Mouse (Mus musculus) layer of hippocampus, adult 2 months (tissue): ENCODE measurements around the gene Gpc6. TPM values are rescaled to one million over a fixed set of nuclear protein-coding genes. Genes with fewer than 3 reads are reported as not detected.

Experiments
- DNase-seq, 2 experiments: peaks; one replicate each; pipeline ENCODE4 v3.0.0; 2022; ENCODE audit warnings: low spot score in 2 of 2
- H3K27ac ChIP-seq: fragments of 200-600 bp; 2 replicates; pipeline ENCODE4 v1.8.1; 2022
- H3K4me3 ChIP-seq: fragments of 200-600 bp; 2 replicates; pipeline ENCODE4 v1.8.1; 2022; ENCODE audit warnings: mild to moderate bottlenecking
- CTCF ChIP-seq: fragments of 200-600 bp; conservative IDR thresholded peaks from 2 replicates; pipeline ENCODE4 v1.8.1; 2022; ENCODE audit warnings: antibody characterized with exemption, mild to moderate bottlenecking, moderate library complexity
- total RNA-seq, 2 experiments: library from RNA; stranded (reverse); gene quantifications; 2 replicates each; pipeline ENCODE4 v1.2.3; 2021

Gpc6 gene
- total RNA-seq, 2 experiments from 2014 or later, result 10.5 to 10.6 TPM

DNA sequence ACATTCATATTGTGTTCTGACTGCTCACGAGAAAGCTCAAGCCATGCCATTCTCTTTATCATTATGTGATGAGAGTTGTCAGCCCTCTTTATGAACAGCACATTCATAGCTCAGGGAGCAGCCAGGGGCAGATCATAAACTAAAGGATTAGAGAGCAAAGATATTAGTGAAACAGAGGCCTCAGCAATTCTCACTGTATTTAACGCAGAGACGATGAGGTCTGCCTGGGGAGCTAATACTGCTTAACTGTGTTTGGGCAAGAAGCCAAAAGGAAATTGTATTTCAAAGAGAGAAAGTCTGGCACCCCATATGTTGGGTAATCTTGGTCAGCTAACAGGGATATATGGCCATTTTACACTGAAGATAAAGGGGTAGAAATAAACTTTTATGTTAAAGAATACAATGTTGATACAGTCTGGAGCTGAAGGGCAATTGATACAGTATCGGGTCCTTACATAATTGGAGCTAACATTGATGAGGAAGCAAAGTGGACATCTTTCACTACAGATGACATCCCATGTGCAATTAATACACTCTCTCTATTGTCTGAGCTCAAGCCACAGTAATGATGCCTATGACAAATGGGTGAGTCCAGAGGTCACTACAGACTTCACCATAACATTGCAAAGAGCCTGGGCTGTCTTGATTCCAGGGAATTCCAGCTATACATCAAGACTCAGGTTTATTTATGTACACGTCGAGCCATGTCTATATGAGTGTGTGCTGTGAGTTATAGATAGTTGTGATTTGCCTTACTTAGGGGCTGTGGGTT is 216.1 kb downstream of the Gpc6 start:
- Histone ChIP-seq H3K4me3 (no peak overlapping the region), H3K27ac (no peak overlapping the region)
- no peak for DNase-seq
- no peak for TF ChIP-seq CTCF

- Histone ChIP-seq H3K4me3 (no peak overlapping the region), H3K27ac (no peak overlapping the region)
- TF ChIP-seq CTCF, result no peak
- no peak for DNase-seq
These were observed 221.0 kb downstream of the Gpc6 start for GRCm38 (mm10) chr14:117146089-117146488.

GRCm38 (mm10) chr14:117146665-117147064 is 221.6 kb downstream of the Gpc6 start:
- H3K4me3 ChIP-seq, result no peak overlapping the region

DNA sequence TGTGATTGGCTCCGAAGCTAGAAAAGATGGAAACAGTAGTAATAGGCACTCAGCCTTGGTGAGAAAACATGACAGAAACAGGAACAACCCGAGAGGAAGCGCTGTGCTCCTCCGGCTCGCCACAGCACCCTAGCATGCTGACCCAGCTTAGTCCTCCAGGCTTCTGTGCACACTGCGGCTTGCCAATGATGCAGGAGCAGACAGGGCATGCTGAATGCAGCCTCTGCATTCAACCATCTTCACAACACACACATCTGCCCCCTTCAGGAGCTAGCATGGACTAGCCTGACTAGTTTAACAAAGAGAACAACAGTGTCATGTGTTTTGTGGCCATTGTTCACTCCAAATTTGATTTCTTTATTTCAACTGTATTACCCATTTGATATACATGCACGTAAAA is 226.5 kb downstream of the Gpc6 start:
- H3K4me3 ChIP-seq, result no peak overlapping the region
- TF ChIP-seq CTCF, result no peak
- no peak for DNase-seq
- no peak overlapping the region for H3K27ac ChIP-seq

More at GRCm38 (mm10) chr14:117146665-117147064, 221.6 kb downstream of the Gpc6 start:
- no peak for TF ChIP-seq CTCF
- H3K27ac ChIP-seq, result no peak overlapping the region
- no peak for DNase-seq

GRCm38 (mm10) chr14:117155884-117156465 is 230.9 kb downstream of the Gpc6 start:
- Histone ChIP-seq H3K4me3 (no peak overlapping the region), H3K27ac (no peak overlapping the region)
- peak in 1 of 2 experiments; percentile 5 for DNase-seq
- no peak for TF ChIP-seq CTCF

- no peak for TF ChIP-seq CTCF
- H3K4me3 ChIP-seq, result no peak overlapping the region
- H3K27ac ChIP-seq, result no peak overlapping the region
- DNase-seq, result no peak
These were observed 232.3 kb downstream of the Gpc6 start for GRCm38 (mm10) chr14:117157426-117157825.

DNA sequence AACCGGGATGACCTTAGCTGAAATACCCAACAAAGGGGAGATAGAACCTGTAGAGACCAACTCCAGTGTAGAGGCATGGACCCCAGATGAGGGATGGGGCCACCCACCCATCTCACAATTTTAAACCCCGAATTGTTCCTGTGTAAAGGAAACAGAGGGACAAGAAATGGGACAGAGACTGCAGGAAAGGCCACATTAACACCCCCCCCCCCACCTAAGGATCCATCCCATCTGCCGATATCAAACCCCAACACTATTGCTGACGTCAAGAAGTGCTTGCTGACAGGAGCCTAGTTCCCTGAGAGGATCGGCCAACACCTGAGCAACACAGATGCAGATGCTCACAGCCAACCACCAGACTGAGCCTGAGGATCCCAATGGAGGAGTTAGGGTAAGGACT is 241.2 kb downstream of the Gpc6 start:
- H3K27ac ChIP-seq, result no peak overlapping the region
- H3K4me3 ChIP-seq, result no peak overlapping the region
- no peak for DNase-seq
- TF ChIP-seq CTCF, result no peak

GRCm38 (mm10) chr14:117193364-117193763 is 268.2 kb downstream of the Gpc6 start:
- Histone ChIP-seq H3K4me3 (no peak overlapping the region), H3K27ac (no peak overlapping the region)
- no peak for DNase-seq
- no peak for TF ChIP-seq CTCF

DNA sequence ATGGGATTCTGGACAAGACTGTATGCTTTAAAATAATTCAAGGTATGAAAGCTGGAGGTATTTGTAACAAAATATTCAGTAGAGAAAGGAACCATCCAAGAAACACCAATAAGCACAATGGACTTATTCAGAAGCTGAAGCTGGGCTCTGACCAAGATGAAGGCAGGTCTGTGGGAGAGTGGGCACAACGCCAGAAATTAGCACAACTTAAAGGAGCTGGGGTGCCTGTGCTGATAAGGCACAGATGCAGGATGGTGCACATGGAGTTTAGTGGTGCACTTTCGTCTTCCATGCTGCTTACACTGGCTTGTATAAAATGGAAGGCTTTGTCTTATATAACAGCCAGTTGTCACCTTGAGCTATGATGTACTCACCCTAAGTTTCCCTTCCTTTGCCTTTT is 276.9 kb downstream of the Gpc6 start:
- Histone ChIP-seq H3K4me3 (no peak overlapping the region), H3K27ac (no peak overlapping the region)
- DNase-seq, result no peak
- TF ChIP-seq CTCF, result no peak

- TF ChIP-seq CTCF, result no peak
- no peak for DNase-seq
- Histone ChIP-seq H3K27ac (no peak overlapping the region), H3K4me3 (no peak overlapping the region)
These were observed 278.8 kb downstream of the Gpc6 start for GRCm38 (mm10) chr14:117203960-117204359.

GRCm38 (mm10) chr14:117214373-117214772 is 289.3 kb downstream of the Gpc6 start:
- no peak overlapping the region for H3K4me3 ChIP-seq
- no peak overlapping the region for H3K27ac ChIP-seq
- no peak for TF ChIP-seq CTCF
- no peak for DNase-seq

- TF ChIP-seq CTCF, result no peak
These were observed 301.8 kb downstream of the Gpc6 start for GRCm38 (mm10) chr14:117226920-117227319.

DNA sequence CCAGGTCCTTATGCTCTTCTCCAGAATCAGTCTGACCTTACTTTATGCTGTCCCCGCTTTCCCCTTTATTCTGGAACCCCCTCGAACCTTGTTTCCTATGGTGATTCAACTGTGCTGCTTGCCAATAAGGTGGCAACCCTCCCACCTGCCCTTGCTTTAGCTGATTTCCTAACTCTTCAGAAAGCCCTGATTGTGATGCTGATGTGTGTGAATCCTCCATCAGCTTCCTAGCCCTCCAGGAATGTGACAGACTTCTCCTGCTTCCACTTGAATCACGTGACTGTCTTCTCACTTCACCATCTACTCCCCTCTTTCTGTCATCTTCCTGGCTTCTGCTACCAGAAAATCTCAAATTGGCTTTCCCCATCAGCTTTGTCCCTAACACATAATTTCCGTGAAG is 305.4 kb downstream of the Gpc6 start:
- DNase-seq, result no peak
- no peak for TF ChIP-seq CTCF
- H3K27ac ChIP-seq, result no peak overlapping the region
- no peak overlapping the region for H3K4me3 ChIP-seq

More at GRCm38 (mm10) chr14:117226920-117227319, 301.8 kb downstream of the Gpc6 start:
- no peak overlapping the region for H3K27ac ChIP-seq
- no peak for DNase-seq
- H3K4me3 ChIP-seq, result no peak overlapping the region

DNA sequence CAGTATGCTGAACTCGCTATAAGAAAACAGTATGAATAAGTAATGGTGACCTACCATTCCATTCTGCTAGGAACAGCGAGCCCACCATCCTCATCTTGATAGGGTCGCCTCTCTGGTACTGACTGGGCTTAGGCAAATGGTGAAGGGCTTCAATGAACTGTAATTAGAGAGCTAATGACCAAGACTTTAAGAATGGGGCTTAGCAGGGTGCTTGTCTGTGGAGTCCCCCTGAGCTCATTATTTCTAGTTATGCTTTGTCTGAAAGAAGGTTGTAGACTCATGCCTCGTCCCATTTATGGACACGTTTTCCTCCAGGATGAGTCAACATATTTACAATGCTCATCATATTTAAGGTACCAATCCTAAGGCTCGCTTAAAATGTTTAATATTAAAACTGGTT is 313.1 kb downstream of the Gpc6 start:
- DNase-seq, result no peak
- no peak overlapping the region for H3K27ac ChIP-seq
- no peak for TF ChIP-seq CTCF

More for the DNA sequence above, 313.1 kb downstream of the Gpc6 start:
- H3K4me3 ChIP-seq, result no peak overlapping the region
